Mouse (Mus musculus) neutrophil, adult 5-6 weeks (primary cell): ENCODE data around the gene Arl5c. TPM values are rescaled to one million over a fixed set of nuclear protein-coding genes. Genes with fewer than 3 reads are reported as not detected.

Experiments
- ATAC-seq: fragments of 151-379, 151-347 bp; 2 replicates; pipeline ENCODE4 v1.8.0; 2017; ENCODE audit warnings: mild to moderate bottlenecking, moderate TSS enrichment; ENCODE audit not compliant: insufficient number of reproducible peaks, poor library complexity, low FRiP score, severe bottlenecking; ENCODE audit errors: extremely low read depth
- total RNA-seq: library from RNA; stranded (forward); fragments of 200-1000 nt; gene quantifications from 2 replicates; pipeline ENCODE4 v1.2.3, GENCODE M21; 2017

Arl5c gene
- total RNA-seq, 1 experiment from 2014 or later = 56.4 TPM

- ATAC-seq = peak; percentile 69
Measured at GRCm38 (mm10) chr11:97998898-97999608, 3.1 kb upstream of the Arl5c start.

GRCm38 (mm10) chr11:97998074-97998793 is 2.3 kb upstream of the Arl5c start:
- no peak for ATAC-seq

- no peak for ATAC-seq
Measured at GRCm38 (mm10) chr11:97997387-97997960, 1.5 kb upstream of the Arl5c start.

GRCm38 (mm10) chr11:97996691-97997090 is 710 bp upstream of the Arl5c start:
- ATAC-seq = no peak

GRCm38 (mm10) chr11:97994539-97995100 is 1.4 kb downstream of the Arl5c start:
- ATAC-seq = peak; percentile 62

GRCm38 (mm10) chr11:97988530-97989096 is 7.4 kb downstream of the Arl5c start:
- peak; percentile 45 for ATAC-seq

- peak; percentile 70 for ATAC-seq
Measured at GRCm38 (mm10) chr11:97987551-97988526, 8.1 kb downstream of the Arl5c start.

GRCm38 (mm10) chr11:97986738-97987465 is 9.1 kb downstream of the Arl5c start:
- no peak for ATAC-seq

GRCm38 (mm10) chr11:97985727-97986677 is 10.0 kb downstream of the Arl5c start, which contains the start of gene Plxdc1:
Plxdc1 (minus strand) TSS chr11:97986444.
- ATAC-seq = no peak

- no peak for ATAC-seq
Measured at GRCm38 (mm10) chr11:97983983-97984382, 12.0 kb downstream of the Arl5c start.

- ATAC-seq = no peak
Measured at GRCm38 (mm10) chr11:97983506-97983905, 12.5 kb downstream of the Arl5c start.

GRCm38 (mm10) chr11:97982721-97983120 is 13.3 kb downstream of the Arl5c start:
- no peak for ATAC-seq

- ATAC-seq = no peak
Measured at GRCm38 (mm10) chr11:97980531-97980966, 15.4 kb downstream of the Arl5c start.

- no peak for ATAC-seq
Measured at GRCm38 (mm10) chr11:97979824-97980495, 16.0 kb downstream of the Arl5c start.

- ATAC-seq = no peak
Measured at GRCm38 (mm10) chr11:97978392-97978791, 17.6 kb downstream of the Arl5c start.

GRCm38 (mm10) chr11:97977797-97978196 is 18.2 kb downstream of the Arl5c start:
- ATAC-seq = no peak
